Mouse (Mus musculus) small intestine, adult 2 months (tissue): ENCODE data around the gene Gm20388.

Source experiments
- CTCF ChIP-seq: fragments of 200-500 bp; IDR thresholded peaks from 2 replicates; pipeline ENCODE4 v1.5.1; 2012; ENCODE audit warnings: low read depth, mild to moderate bottlenecking, control low read depth, inconsistent platforms, low read length, moderate library complexity, mixed read lengths; ENCODE audit not compliant: insufficient replicate concordance, insufficient read length; ENCODE audit errors: extremely low read depth
- POLR2A ChIP-seq: fragments of 200-500 bp; IDR thresholded peaks from 2 replicates; pipeline ENCODE4 v1.6.1; 2012; ENCODE audit warnings: low read depth, mild to moderate bottlenecking, control low read depth, inconsistent platforms, low read length, moderate library complexity

DNA sequence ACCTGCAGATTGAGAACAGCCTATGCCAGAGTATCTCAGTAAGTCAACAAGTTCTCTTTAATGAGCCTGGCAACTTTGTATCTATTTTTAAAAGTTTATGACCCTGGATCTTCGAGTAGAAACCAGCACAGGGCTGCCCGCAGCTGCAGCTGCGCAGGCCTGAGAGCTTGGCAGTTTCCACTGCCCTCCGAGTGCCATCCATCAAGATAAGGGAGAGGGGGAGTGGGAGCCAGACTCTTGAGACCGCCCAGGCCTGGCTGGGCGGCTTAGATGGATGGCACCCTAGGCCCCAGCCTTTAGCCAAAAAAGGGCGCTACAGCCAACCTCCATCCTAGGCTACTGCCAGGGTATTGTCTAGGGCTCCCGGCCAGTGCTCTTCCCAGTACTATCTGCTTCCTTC lies 1074.2 kb downstream of the Gm20388 start:
- no peak for TF ChIP-seq CTCF
- no peak for TF ChIP-seq POLR2A
